Mouse (Mus musculus): ENCODE results near the gene Mast4.

The Mast4 gene

DNA sequence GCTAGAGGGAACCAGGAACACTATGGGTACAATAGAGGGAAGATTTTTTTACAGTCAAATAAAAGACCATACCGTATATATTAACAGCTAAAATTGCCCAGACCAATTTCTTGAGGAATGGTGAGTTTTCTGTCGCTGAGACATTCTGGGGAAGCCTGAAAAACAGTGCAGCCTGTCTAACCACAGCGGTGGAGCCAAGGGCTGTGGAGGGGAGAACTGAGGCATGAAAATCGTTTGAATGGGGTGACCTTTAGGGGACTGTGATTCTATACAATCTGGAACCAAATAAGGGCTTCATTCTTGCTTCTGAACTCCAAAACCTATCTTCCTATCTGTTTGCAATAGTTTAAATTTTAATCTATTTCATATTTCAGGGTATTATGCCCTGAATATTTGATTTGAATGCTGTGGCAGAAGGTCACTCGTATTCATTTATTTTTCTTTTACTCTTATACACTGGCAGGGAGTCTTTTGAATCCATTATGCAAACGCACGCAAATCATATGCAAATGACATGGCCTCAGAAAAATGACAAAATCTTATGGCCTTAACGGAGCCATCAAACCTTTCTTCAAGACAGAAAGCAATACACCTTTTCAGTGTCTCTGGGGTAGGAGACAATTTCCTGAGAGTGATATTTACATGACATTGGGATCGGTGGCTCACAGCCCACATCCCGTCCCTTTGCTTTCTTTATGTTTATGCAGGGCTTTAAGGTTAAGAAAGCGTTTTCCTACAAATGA, 642.7 kb downstream of the Mast4 start:
- DNase-seq (ENCODE audit: low spot score), result no peak

DNA sequence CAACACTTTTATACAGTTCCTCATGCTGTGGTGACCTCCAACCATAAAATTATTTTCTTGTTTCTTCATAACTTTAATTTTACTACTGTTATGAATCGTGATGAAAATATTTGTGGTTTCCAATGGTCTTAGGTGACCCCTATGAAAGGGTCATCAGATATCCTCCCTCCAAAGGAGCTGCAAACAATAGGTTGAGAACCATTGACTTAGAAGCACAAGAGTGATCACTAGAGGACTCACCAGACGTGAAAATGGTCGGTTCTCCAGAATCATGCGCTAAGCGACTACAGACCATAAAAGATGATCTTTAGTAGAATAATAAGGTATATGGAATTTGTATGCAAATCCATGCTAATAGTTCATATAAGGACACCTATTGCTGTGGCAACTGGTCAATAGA, 644.1 kb downstream of the Mast4 start:
- DNase-seq (ENCODE audit: low spot score), result no peak

- no peak for DNase-seq (ENCODE audit: low spot score)
These were observed 644.9 kb downstream of the Mast4 start for GRCm38 (mm10) chr13:102689201-102690090.

GRCm38 (mm10) chr13:102688121-102688520, 646.2 kb downstream of the Mast4 start:
- no peak for DNase-seq (ENCODE audit: low spot score)

DNA sequence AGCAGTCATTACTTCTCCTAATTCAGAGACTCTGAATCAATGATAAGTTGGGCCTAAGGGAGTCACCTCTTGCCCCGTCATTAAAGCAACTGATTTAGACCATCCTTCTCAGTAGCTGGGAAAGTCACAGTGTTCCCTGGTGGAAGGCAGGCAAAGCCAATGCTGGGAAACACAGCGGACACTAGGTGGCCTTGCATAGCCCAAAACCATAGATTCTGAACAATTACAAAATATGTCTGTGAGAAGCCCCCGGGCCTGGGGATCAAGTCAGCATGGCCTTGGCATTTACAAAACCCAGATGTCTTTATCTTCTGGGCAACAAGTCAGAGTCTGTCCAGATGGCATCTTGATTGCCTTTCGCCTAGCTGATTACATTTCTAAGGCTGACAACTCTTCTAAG, 649.4 kb downstream of the Mast4 start:
- no peak for DNase-seq (ENCODE audit: low spot score)

All from adipocyte (in vitro differentiated cells).